Mouse (Mus musculus) ES-Bruce4 (cell line): ENCODE measurements around the gene Antxr1.

Experiments used
- CTCF ChIP-seq: IDR thresholded peaks from one replicate; pipeline ENCODE4 v1.8.1; 2011; ENCODE audit warnings: low read depth, low read length
- EP300 ChIP-seq: IDR thresholded peaks from 2 replicates; pipeline ENCODE4 v1.6.1; 2011; ENCODE audit warnings: low read depth, low read length; ENCODE audit not compliant: insufficient read depth
- POLR2A ChIP-seq: IDR thresholded peaks from one replicate; pipeline ENCODE4 v1.8.1; 2011; ENCODE audit warnings: low read length; ENCODE audit not compliant: insufficient read depth

GRCm38 (mm10) chr6:87257471-87257870 is 78.2 kb downstream of the Antxr1 start:
- TF ChIP-seq CTCF (no peak), POLR2A (no peak), EP300 (no peak)
